Mouse (Mus musculus): ENCODE results near the gene Acer1. TPM values are rescaled to one million over a fixed set of nuclear protein-coding genes. Genes with fewer than 3 reads are reported as not detected.

Gene Acer1
- not detected in 2 replicates for polyA plus RNA-seq (2015; fragmentation: Nextera tagmentation; extraction: Ambion mirVana)

DNA sequence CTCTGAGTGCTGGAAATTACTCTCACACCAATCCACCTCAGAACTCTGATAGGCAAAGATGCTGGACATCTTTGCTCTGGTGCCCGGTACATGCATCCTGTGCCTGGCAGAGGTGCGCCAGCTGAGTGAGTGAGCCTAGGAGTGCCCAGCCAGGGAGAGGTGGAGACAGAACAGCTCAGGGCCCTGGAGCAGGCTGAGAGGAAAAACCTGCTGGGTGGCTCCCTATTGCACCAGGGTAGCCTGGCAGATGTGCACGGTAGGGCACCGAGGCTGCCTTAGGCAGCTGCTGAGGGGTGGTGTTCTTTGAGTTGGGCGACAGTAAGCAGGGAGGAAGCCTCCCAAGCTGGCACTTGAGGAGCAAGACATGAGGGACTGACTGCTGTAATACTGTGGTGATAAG is at the start of gene Acer1:
Gene Acer1 (minus strand): TSS at position 114 of the 400 bp plus-strand sequence.
- Histone ChIP-seq H3K9me3 (replicated peaks) (no peaks in the 10 kb centered on the region), H3K9ac (replicated peaks) (no peak within 1 kb of the TSS), H3K36me3 (no peaks in the 10 kb centered on the region), H3K4me3 (replicated peaks) (no peak within 1 kb of the TSS), H3K4me2 (no peak within 1 kb of the TSS), H3K27me3 (replicated peaks) (no peaks in the 10 kb centered on the region), H3K4me1 (no peaks in the 10 kb centered on the region), H3K27ac (replicated peaks) (no peak within 1 kb of the TSS)
- no peak for ATAC-seq (ENCODE audit: low FRiP score)
- 87% methylated on average over 5 of the region's 5 CpGs for WGBS

DNA sequence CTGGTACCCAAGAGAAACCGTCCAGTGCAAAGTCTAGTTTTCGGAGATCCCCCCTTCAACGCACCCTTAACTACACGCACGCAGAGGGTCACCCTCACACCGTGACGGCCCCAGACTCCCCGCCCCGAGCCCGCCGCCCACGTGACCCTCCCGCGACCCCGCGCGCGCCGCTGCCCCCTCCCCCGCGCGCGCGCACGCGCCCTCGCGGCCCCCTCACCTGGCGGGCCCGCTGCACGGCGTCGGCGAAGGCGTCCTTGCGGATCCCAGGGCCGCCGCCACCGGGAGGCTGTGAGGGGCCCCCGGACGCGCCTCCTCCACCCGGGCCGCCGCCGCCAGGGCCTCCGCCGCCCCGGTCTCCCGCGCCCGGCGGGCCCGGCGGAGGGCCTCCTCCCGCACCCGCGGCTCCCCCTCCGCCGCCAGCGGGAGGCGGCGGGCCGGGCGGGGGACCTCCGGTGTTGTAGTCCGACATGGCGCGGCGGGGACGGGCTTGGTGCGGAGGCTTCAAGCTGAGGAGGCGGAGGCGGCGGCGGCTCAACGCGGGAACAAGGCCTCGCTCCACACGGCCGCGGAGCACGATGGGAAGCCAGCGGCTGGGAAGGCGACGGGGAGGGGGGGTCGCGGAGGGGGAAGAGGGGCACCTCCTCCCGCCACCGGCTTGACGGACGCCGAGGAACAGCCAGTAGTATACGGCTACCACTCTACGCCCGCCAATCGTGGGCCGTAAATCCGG is 49.2 kb upstream of the Acer1 start, which contains the start of gene Khsrp:
Gene Khsrp (minus strand): TSS at position 592 of the 730 bp plus-strand sequence.
- peak within 1 kb of the TSS; percentile 93 for H3K9ac ChIP-seq (replicated peaks)
- peak within 1 kb of the TSS; percentile 91 for H3K27ac ChIP-seq (replicated peaks)
- peaks cover 22% of the 10 kb centered on the region for H3K36me3 ChIP-seq
- H3K9me3 ChIP-seq (replicated peaks), result no peaks in the 10 kb centered on the region
- WGBS, result 1% methylated on average over 91 of the region's 99 CpGs
- H3K4me3 ChIP-seq (replicated peaks), result peak within 1 kb of the TSS; percentile 64
- no peaks in the 10 kb centered on the region for H3K27me3 ChIP-seq (replicated peaks)
- H3K4me2 ChIP-seq, result peak within 1 kb of the TSS; percentile 86
- ATAC-seq (ENCODE audit: low FRiP score), result peak; percentile 3; the same call in 1 of the 2 replicates
- peaks cover 28% of the 10 kb centered on the region for H3K4me1 ChIP-seq

DNA sequence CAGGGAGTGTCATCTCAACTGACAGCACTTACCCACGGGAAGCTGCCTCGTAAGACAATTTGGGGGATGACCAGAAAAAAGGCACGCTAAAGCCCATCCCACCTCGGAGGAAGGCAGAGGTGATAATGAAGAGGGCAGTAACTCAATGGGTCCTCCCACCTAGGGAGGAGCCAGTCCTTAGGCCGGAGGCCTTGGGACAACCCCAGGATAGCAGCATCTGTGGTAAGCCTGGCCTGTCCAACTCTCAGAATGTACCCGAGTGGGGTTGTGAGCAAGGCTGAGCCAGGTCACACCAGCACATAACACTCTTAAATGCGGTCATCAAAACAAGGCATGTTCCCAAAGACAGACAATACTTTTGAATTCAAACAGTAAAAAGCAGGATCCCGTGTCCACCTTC is 47.8 kb upstream of the Acer1 start:
- H3K9ac ChIP-seq (replicated peaks), result peak overlapping the region; percentile 93
- peak overlapping the region; percentile 91; the same call in 1 of the 2 replicates for H3K27ac ChIP-seq (replicated peaks)
- H3K27me3 ChIP-seq (replicated peaks), result no peaks in the 10 kb centered on the region
- WGBS, result 38% methylated on average over 8 of the region's 8 CpGs
- H3K36me3 ChIP-seq, result peaks cover 36% of the 10 kb centered on the region
- ATAC-seq (ENCODE audit: low FRiP score), result no peak
- H3K4me2 ChIP-seq, result peak overlapping the region; percentile 86
- H3K9me3 ChIP-seq (replicated peaks), result no peaks in the 10 kb centered on the region
- H3K4me1 ChIP-seq, result peaks cover 28% of the 10 kb centered on the region
- H3K4me3 ChIP-seq (replicated peaks), result peak overlapping the region; percentile 64

DNA sequence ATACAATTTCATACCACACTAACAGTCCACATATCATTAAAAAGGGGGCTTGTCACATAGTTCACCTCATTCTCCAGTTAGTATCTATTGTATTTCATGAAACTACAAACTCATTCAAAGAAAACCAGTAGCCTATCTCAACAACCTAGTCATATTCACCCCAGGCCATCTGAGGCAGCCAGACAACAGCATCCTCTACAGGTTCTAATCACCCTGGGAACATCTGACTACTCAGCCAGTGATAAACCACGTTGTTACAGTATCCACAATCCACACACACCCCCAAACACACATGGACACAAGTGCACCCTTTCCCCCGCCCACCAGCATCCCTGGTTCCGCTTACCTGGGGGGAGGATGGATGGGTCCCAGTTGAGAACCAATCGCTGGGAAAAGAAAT is 45.5 kb upstream of the Acer1 start:
- H3K9me3 ChIP-seq (replicated peaks), result no peaks in the 10 kb centered on the region
- H3K36me3 ChIP-seq, result peaks cover 58% of the 10 kb centered on the region
- 90% methylated on average over 4 of the region's 4 CpGs for WGBS
- peaks cover 23% of the 10 kb centered on the region for H3K4me1 ChIP-seq
- H3K9ac ChIP-seq (replicated peaks), result no peak overlapping the region
- H3K4me2 ChIP-seq, result no peak overlapping the region
- H3K4me3 ChIP-seq (replicated peaks), result no peak overlapping the region
- H3K27me3 ChIP-seq (replicated peaks), result no peaks in the 10 kb centered on the region
- ATAC-seq (ENCODE audit: low FRiP score), result no peak
- no peak overlapping the region for H3K27ac ChIP-seq (replicated peaks)

DNA sequence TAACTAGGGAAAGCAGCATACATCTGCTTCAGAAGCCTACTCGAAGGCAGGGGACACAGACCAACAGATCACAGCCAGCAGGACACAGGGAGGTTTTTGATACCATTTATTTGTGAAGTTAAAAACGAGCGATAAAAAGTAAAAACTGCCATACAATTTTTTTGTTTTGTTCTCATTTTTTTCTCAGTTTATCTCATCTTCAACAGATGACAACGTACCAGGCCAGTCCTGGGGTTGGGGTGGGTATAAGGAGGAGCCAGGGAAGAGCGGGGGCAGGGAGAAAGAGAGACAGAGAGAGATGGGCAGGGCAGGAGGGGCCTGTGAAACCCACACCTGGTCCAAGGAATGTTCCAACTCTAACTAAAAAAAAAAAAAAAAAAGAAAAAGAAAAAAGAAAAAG is 39.0 kb upstream of the Acer1 start:
- 94% methylated on average over 5 of the region's 5 CpGs for WGBS

DNA sequence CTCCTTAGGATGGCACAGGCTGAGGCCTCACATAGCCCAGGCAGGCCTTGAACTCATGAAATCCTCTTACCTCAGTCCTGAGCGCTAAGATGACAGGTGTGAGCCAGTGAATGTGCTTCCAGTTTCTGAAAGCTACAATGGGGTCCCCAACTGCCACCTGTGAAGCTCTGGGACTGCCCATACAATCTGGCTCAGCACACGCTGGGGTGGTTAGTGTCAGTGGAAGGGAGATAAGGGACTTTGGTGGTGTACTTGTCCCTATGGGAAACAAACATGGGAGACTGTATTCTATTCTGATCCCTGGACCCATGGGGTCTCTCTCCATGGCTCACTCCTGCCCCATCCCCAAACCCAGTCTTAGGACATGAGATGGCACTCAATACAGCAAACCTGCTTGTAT is 37.8 kb upstream of the Acer1 start:
- 87% methylated on average over 2 of the region's 2 CpGs for WGBS

More for the DNA sequence above, 39.0 kb upstream of the Acer1 start:
- ATAC-seq (ENCODE audit: low FRiP score), result no peak
- no peaks in the 10 kb centered on the region for H3K27me3 ChIP-seq (replicated peaks)
- H3K36me3 ChIP-seq, result peaks cover 64% of the 10 kb centered on the region
- no peak overlapping the region for H3K9ac ChIP-seq (replicated peaks)
- no peaks in the 10 kb centered on the region for H3K9me3 ChIP-seq (replicated peaks)
- no peak overlapping the region for H3K4me2 ChIP-seq
- no peaks in the 10 kb centered on the region for H3K4me1 ChIP-seq
- no peak overlapping the region for H3K27ac ChIP-seq (replicated peaks)
- H3K4me3 ChIP-seq (replicated peaks), result no peak overlapping the region

DNA sequence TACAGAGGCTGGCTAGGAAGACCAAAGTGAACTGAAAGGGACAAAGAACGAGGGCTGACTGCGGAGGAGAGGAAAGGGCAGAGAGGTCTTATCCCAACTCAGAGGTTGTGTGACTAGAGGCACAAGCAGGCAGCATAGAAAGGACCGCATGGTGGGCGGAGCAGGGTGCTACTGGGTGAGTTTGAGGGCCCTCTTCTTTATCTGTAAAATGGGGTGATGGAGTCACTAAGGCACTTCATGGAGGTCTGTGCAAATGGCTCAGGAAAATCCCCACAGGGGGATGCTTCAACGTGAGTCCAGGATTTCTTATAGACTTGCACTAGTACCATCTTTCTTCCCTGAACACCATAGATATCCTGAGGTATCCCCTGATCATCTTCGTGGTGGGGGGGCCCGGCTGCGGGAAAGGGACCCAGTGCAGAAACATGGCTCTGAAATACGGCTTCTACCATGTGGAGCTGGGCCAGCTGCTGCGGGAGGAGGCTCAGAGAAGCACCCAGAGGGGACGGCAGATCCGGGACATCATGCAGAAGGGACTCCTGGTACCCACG is 30.4 kb upstream of the Acer1 start:
- Histone ChIP-seq H3K27ac (replicated peaks) (peak overlapping the region; percentile 98), H3K36me3 (peaks cover 20% of the 10 kb centered on the region), H3K4me2 (peak overlapping the region; percentile 88), H3K4me1 (peaks cover 26% of the 10 kb centered on the region), H3K9me3 (replicated peaks) (no peaks in the 10 kb centered on the region), H3K9ac (replicated peaks) (peak overlapping the region; percentile 84), H3K4me3 (replicated peaks) (peak overlapping the region; percentile 83), H3K27me3 (replicated peaks) (no peaks in the 10 kb centered on the region; the same call in 1 of the 2 replicates)
- WGBS, result 76% methylated on average over 13 of the region's 13 CpGs
- peak; percentile 1; the same call in 1 of the 2 replicates for ATAC-seq (ENCODE audit: low FRiP score)

More for the DNA sequence above, 37.8 kb upstream of the Acer1 start:
- no peaks in the 10 kb centered on the region for H3K9me3 ChIP-seq (replicated peaks)
- H3K4me1 ChIP-seq, result no peaks in the 10 kb centered on the region
- H3K27me3 ChIP-seq (replicated peaks), result no peaks in the 10 kb centered on the region
- peaks cover 51% of the 10 kb centered on the region for H3K36me3 ChIP-seq
- no peak for ATAC-seq (ENCODE audit: low FRiP score)
- no peak overlapping the region for H3K4me2 ChIP-seq
- no peak overlapping the region for H3K27ac ChIP-seq (replicated peaks)
- no peak overlapping the region for H3K4me3 ChIP-seq (replicated peaks)
- H3K9ac ChIP-seq (replicated peaks), result no peak overlapping the region

DNA sequence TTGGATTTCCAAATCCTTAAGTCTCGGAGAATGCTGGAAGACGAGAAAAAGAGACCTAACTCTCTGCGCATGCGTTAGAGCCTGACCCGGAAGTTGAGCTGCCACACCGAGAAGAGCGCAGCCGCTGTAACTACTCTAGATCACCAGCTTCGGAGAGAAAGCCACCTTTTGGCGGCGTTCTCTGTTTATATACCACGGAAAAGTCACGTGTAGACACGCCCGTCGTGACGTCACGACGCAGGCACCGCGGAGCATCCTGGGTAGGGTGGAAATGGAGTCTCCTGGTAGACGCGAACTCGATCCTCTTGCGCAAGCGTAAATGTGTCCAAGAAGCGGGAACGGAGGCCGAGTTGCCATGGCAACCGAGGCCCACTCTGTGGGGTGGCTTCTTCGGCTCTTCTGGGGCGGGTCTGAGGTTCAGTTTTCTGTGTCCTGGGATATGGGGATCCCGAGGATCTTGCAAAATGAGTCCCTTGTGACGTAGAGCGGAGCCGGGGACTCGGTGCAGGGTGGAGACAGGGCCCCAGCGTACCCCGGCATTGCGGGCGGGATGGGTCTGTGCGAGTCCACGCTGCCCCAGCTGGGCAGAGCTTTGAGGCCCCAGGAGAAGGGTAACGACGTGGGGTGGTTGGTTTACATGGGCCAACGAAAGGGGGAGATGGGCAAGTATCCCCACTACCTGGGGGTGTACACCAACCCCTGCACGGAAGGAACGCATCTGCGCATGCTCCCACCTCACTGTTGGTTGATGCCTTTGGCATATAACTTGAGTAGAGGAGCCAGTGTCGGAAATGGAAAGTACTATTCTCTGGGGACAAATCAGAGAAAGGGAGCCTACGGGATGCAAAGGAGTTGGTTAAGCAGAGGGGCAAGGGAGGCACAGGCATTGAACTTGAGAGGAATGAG is 29.6 kb upstream of the Acer1 start, which contains the start of the genes Gtf2f1 and Gm17949:
Gene Gtf2f1 (minus strand): TSS at position 53 of the 906 bp plus-strand sequence.
Gene Gm17949 (plus strand): TSS at position 234 of the 906 bp plus-strand sequence.
- peak; percentile 94 for ATAC-seq (ENCODE audit: low FRiP score)
- peaks cover 28% of the 10 kb centered on the region for H3K36me3 ChIP-seq
- H3K4me1 ChIP-seq, result peaks cover 26% of the 10 kb centered on the region
- peak within 1 kb of the TSS; percentile 90 for H3K4me2 ChIP-seq
- under 1% methylated on average over 51 of the region's 51 CpGs for WGBS
- H3K9me3 ChIP-seq (replicated peaks), result no peaks in the 10 kb centered on the region
- peak within 1 kb of the TSS; percentile 98 for H3K27ac ChIP-seq (replicated peaks)
- H3K27me3 ChIP-seq (replicated peaks), result no peaks in the 10 kb centered on the region; the same call in 1 of the 2 replicates
- H3K9ac ChIP-seq (replicated peaks), result peak within 1 kb of the TSS; percentile 84
- H3K4me3 ChIP-seq (replicated peaks), result peak within 1 kb of the TSS; percentile 83

DNA sequence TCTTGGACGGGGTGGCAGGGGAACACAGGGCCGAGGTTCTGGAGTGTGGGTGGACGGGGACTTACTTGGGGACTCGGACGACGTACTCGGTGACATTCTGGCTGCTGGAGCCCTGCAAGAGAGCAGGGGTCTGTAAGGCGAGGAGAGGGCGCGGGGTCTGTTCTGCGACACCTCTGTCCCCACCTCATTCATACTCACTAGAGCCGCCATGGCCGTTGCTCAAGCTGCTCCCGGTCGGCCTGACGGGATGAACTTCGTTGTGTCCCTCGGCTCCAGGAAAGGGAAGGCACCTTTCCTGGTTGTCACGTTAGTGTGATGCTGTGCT is 28.9 kb upstream of the Acer1 start:
- Histone ChIP-seq H3K27ac (replicated peaks) (peak overlapping the region; percentile 84), H3K9ac (replicated peaks) (peak overlapping the region; percentile 77), H3K27me3 (replicated peaks) (no peaks in the 10 kb centered on the region; the same call in 1 of the 2 replicates), H3K4me3 (replicated peaks) (peak overlapping the region; percentile 83), H3K4me2 (peak overlapping the region; percentile 90), H3K36me3 (peaks cover 34% of the 10 kb centered on the region), H3K4me1 (peaks cover 26% of the 10 kb centered on the region), H3K9me3 (replicated peaks) (no peaks in the 10 kb centered on the region)
- under 1% methylated on average over 19 of the region's 19 CpGs for WGBS
- peak; percentile 52 for ATAC-seq (ENCODE audit: low FRiP score)

DNA sequence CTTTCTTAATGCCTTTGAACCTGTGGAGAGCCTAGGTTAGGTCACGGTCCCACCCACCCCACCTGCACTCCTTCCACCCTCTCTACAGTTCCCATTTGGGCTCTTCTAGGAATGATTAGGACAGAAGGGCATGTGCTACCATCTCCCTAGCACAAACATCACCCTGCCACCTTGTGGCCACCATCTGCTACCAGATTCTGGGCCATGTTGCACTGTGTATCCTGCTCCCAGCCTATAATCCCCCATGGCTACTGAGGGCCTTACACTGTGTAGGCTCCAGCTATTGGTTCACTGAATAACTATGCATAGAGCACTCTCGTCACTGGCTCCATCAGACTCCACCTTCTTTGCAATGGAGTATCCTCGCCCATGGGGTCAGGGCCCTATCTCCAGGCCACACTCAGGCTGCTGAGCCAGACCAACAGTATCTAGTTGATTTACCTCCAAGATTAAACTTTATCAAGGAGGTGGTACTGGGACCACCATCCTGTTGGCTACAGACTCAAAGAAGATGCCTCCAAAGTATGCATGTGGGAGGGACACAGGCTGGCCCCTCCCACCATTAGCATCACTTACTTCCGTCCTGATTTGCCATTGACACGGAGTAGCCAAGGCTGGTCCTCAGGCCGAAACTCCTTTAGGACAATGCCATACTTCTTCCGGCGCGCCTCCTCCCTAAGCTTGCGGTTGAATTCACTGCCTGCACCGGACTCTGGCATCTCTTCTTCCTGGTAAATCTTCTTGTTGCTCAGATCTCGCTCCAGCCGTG is 25.4 kb upstream of the Acer1 start:
- no peak for ATAC-seq (ENCODE audit: low FRiP score)
- Histone ChIP-seq H3K27ac (replicated peaks) (no peak overlapping the region), H3K9me3 (replicated peaks) (no peaks in the 10 kb centered on the region), H3K9ac (replicated peaks) (no peak overlapping the region), H3K4me3 (replicated peaks) (no peak overlapping the region), H3K36me3 (peaks cover 69% of the 10 kb centered on the region), H3K27me3 (replicated peaks) (no peaks in the 10 kb centered on the region), H3K4me2 (no peak overlapping the region), H3K4me1 (peaks cover 21% of the 10 kb centered on the region)
- WGBS, result 95% methylated on average over 13 of the region's 13 CpGs

DNA sequence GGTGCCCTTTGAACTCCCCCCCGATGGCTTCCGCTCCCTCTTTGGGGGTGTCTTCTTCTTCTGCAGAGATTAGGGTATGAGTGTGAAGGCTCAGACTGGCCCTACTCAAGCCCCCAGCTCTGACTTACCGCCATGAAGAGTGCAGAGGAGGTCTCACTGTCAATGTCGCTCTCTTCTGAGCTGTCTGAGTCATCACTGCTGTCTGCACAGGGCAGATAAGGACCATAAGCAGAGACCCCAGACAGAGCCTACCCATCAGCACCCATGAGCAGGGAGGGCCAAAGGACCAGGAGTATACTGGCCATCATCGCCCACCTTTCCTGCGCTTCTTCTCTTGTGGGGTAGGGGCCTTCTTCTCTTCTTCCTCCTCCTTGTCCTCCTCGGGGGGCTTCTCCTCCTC is 22.1 kb upstream of the Acer1 start:
- H3K9me3 ChIP-seq (replicated peaks), result no peaks in the 10 kb centered on the region
- H3K4me3 ChIP-seq (replicated peaks), result no peak overlapping the region
- WGBS, result 95% methylated on average over 7 of the region's 7 CpGs
- peaks cover 80% of the 10 kb centered on the region for H3K36me3 ChIP-seq
- no peaks in the 10 kb centered on the region for H3K27me3 ChIP-seq (replicated peaks)
- H3K9ac ChIP-seq (replicated peaks), result no peak overlapping the region
- no peak overlapping the region for H3K27ac ChIP-seq (replicated peaks)
- no peak for ATAC-seq (ENCODE audit: low FRiP score)
- no peak overlapping the region for H3K4me2 ChIP-seq
- H3K4me1 ChIP-seq, result no peaks in the 10 kb centered on the region
